Mouse (Mus musculus): ENCODE results near the gene Idh2. TPM values are rescaled to one million over a fixed set of nuclear protein-coding genes. Genes with fewer than 3 reads are reported as not detected.

Idh2 gene
- total RNA-seq, 2 experiments from 2014 or later, result 24.5 to 31.3 TPM

Other genes starting within 250 kb of the Idh2 start
- gene Ap3s2, start 194.7 kb downstream of the Idh2 start, total RNA-seq (2015; ENCODE audit: low replicate concordance), result 4.6 and 5.6 TPM in 2 replicates
- gene Ap3s2, start 194.7 kb downstream of the Idh2 start, total RNA-seq (2017; ENCODE audit: low replicate concordance), result 1.4 and 1.6 TPM in 2 replicates
- not detected in 2 replicates for gene Arpin, start 180.0 kb downstream of the Idh2 start, total RNA-seq (2015; ENCODE audit: low replicate concordance)
- 0.34 and 0.42 TPM in 2 replicates for gene Arpin, start 180.0 kb downstream of the Idh2 start, total RNA-seq (2017; ENCODE audit: low replicate concordance)
- gene Zfp710, start 90.6 kb downstream of the Idh2 start, total RNA-seq (2015; ENCODE audit: low replicate concordance), result 6.9 and 8.8 TPM in 2 replicates
- 5.1 and 6.0 TPM in 2 replicates for gene Zfp710, start 90.6 kb downstream of the Idh2 start, total RNA-seq (2017; ENCODE audit: low replicate concordance)
- gene Sema4b, start 71.4 kb upstream of the Idh2 start, total RNA-seq (2015; ENCODE audit: low replicate concordance), result 19.9 and 22.1 TPM in 2 replicates
- 33.7 and 49.8 TPM in 2 replicates for gene Sema4b, start 71.4 kb upstream of the Idh2 start, total RNA-seq (2017; ENCODE audit: low replicate concordance)
- gene Cib1, start 117.4 kb upstream of the Idh2 start, total RNA-seq (2015; ENCODE audit: low replicate concordance), result 21.3 and 41.8 TPM in 2 replicates
- gene Cib1, start 117.4 kb upstream of the Idh2 start, total RNA-seq (2017; ENCODE audit: low replicate concordance), result 29.8 and 37.1 TPM in 2 replicates
- gene Gdpgp1, start 117.5 kb upstream of the Idh2 start, total RNA-seq (2015; ENCODE audit: low replicate concordance), result 0.77 TPM in 1 of 2 replicates, not detected in the other
- gene Gdpgp1, start 117.5 kb upstream of the Idh2 start, total RNA-seq (2017; ENCODE audit: low replicate concordance), result 0.94 and 2.0 TPM in 2 replicates
- gene Ttll13, start 131.0 kb upstream of the Idh2 start, total RNA-seq (2015; ENCODE audit: low replicate concordance), result not detected in 2 replicates
- 1.5 TPM in 1 of 2 replicates, not detected in the other for gene Ttll13, start 131.0 kb upstream of the Idh2 start, total RNA-seq (2017; ENCODE audit: low replicate concordance)
- 5.2 and 7.7 TPM in 2 replicates for gene Ngrn, start 145.8 kb upstream of the Idh2 start, total RNA-seq (2015; ENCODE audit: low replicate concordance)
- 5.6 and 9.9 TPM in 2 replicates for gene Ngrn, start 145.8 kb upstream of the Idh2 start, total RNA-seq (2017; ENCODE audit: low replicate concordance)
- 3.8 and 12.7 TPM in 2 replicates for gene Vps33b, start 154.3 kb upstream of the Idh2 start, total RNA-seq (2015; ENCODE audit: low replicate concordance)
- 4.9 and 7.5 TPM in 2 replicates for gene Vps33b, start 154.3 kb upstream of the Idh2 start, total RNA-seq (2017; ENCODE audit: low replicate concordance)
- gene Prc1, start 179.1 kb upstream of the Idh2 start, total RNA-seq (2015; ENCODE audit: low replicate concordance), result 59.4 and 74.7 TPM in 2 replicates
- 188 and 334 TPM in 2 replicates for gene Prc1, start 179.1 kb upstream of the Idh2 start, total RNA-seq (2017; ENCODE audit: low replicate concordance)
- gene Rccd1, start 209.1 kb upstream of the Idh2 start, total RNA-seq (2015; ENCODE audit: low replicate concordance), result 2.5 and 18.8 TPM in 2 replicates
- gene Rccd1, start 209.1 kb upstream of the Idh2 start, total RNA-seq (2017; ENCODE audit: low replicate concordance), result 0.98 and 4.4 TPM in 2 replicates
- 1.5 and 4.2 TPM in 2 replicates for gene Unc45a, start 225.6 kb upstream of the Idh2 start, total RNA-seq (2015; ENCODE audit: low replicate concordance)
- gene Unc45a, start 225.6 kb upstream of the Idh2 start, total RNA-seq (2017; ENCODE audit: low replicate concordance), result 4.2 and 4.8 TPM in 2 replicates
- gene Hddc3, start 227.7 kb upstream of the Idh2 start, total RNA-seq (2015; ENCODE audit: low replicate concordance), result 2.3 TPM in 1 of 2 replicates, not detected in the other
- 2.6 TPM in 2 replicates for gene Hddc3, start 227.7 kb upstream of the Idh2 start, total RNA-seq (2017; ENCODE audit: low replicate concordance)